Mouse (Mus musculus) urinary bladder, postnatal 14 days (tissue): Measurements from ENCODE around the gene Ep300.
"Not testable (repeated sequence)": the region's sequence is repeated elsewhere in the genome, so short reads cannot be mapped to it uniquely, and the experiment has no call there.

ENCODE experiments used
- DNase-seq: peaks from one replicate; pipeline ENCODE4 v3.0.0; 2021; ENCODE audit warnings: low spot score

Gene Ep300

DNA sequence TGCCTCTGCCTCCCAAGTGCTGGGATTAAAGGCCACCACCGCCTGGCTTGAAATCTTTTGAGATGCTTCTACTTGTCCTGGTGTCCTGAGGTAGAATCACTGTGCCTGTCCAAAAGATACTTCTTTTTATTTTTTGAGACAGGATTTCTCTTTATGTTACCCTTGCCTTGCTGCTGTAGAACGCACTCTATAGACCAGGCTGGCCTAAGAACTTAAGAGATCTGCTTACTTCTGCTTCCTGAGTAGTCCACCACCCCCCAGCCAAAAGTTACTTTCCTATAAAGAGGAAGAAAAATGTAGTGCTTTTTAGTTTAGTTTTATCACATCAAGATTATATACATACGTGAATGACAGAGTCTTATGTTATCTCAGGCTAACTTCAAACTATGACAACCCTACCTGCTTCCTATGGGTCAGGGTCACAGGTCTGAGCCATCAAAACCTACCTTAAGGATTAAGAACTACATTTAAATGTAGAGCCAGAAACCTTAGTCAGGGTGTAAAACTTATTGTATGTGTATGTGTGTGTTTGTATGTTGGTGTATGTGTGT lies 9.1 kb downstream of the Ep300 start:
- no peak for DNase-seq

DNA sequence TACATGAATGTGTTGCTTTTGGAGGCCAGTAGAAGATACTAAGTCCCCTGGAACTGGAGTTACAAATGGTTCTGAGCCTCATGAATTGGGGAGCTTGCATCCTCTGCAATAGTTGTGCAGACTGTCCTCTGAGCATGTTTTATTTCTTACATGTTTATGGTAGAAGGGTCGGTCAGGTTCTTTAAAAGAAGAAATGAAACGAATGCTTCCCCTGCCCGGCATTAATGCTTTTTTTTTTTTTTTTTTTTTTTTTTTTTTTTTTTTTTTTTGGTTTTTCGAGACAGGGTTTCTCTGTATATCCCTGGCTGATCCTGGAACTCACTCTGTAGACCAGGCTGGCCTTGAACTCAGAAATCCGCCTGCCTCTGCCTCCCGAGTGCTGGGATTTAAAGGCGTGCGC lies 13.6 kb downstream of the Ep300 start:
- DNase-seq, result not testable (repeated sequence)

DNA sequence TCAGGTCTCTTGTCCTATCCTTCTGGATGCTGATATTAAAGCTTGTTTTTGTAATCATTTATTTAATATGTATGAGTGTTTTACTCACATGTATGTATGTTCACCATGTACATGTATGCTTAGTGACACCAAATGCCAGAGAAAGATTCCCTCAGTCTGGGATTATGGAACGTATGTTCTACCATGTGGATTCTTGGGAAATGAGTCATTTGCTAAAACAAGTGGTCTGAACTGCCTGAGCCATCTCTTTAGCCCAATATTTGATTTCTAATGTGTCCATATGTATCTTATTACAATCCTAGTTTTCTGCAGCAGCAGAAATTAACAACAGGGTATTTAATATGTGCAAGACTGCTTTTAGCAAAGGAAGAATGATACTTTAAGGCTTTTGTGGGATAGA lies 20.1 kb downstream of the Ep300 start:
- no peak for DNase-seq

DNA sequence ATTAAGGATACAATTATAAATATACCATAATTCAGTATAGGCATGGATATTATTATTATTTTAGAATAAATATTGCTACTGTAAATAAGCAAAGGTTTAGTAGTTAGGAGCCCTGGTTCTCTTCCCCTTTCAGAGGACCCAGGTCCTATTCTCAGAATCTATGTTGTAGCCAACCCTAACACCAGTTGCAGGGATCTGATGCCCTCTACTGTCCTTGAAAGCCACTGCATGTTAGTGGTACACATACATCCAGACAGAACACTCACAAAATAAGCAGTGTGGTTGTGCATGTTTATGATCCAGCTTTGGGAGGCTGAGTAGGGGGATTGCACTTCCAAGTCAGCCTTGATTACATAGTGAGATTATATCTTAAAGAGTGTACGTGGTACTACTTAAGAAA lies 21.5 kb downstream of the Ep300 start:
- peak; percentile 6 for DNase-seq

DNA sequence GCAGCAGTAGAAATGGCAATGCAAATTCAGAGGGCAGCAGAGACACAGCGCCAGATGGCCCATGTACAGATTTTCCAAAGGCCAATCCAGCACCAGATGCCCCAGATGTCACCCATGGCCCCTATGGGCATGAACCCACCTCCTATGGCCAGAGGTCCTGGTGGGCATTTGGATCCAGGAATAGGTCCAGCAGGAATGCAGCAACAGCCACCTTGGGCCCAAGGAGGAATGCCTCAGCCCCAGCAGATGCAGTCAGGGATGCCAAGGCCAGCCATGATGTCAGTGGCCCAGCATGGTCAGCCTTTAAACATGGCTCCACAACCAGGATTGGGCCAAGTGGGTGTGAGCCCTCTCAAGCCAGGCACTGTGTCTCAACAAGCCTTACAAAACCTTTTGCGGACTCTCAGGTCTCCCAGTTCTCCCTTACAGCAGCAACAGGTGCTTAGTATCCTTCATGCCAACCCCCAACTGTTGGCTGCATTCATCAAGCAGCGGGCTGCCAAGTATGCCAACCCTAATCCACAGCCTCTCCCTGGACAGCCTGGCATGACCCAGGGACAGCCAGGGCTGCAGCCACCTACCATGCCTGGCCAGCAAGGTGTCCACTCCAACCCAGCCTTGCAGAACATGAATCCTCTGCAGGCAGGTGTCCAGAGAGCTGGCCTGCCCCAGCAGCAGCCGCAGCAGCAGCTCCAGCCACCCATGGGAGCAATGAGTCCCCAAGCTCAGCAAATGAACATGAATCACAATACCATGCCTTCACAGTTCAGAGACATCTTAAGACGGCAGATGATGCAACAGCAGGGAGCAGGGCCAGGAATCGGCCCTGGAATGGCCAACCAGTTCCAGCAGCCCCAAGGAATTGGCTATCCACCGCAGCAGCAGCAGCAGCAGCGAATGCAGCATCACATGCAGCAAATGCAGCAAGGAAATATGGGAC lies 64.6 kb downstream of the Ep300 start:
- DNase-seq, result no peak

DNA sequence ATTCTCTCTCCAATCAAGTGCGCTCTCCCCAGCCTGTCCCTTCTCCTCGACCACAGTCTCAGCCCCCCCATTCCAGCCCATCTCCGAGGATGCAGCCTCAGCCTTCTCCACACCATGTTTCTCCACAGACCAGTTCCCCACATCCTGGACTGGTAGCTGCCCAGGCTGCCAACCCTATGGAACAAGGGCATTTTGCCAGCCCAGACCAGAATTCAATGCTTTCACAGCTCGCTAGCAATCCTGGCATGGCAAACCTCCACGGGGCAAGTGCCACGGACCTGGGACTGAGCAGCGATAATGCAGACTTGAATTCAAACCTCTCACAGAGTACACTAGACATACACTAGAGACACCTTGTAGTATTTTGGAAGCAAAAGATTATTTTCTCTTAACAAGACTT lies 65.5 kb downstream of the Ep300 start:
- DNase-seq, result no peak

DNA sequence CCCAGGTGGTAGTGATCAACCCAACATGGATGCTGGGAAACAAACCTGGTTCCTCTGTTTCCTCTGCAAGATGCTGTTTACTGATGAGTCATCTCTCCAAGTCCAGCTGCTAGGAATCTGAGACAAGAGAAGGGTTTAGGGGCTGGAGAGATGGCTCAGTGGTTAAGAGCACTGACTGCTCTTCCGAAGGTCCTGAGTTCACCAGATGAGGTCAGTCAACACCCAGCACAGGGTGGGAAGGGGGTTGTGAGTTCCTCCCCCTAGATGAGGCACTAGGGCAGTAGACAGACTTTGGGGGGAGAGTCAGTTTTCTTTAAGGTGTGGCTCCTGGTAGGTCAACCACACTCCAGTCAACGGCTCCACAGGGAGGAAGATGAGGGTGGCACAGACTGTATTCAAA lies 76.5 kb downstream of the Ep300 start:
- no peak for DNase-seq

DNA sequence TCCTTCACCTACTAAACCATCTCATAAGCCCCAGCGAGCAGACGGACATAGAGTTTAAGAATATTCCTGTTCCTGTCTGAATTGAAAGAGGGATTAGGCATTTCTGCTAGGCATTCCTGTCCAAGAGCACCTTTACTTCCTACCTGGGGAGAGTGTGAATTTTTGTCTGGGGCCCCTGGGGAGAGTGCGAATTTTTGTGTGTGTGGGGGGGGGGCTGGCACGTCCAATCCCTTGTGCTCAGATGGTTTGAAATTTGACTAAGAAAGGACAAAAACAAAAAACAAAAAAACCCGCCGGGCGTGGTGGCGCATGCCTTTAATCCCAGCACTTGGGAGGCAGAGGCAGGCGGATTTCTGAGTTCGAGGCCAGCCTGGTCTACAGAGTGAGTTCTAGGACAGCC lies 78.1 kb downstream of the Ep300 start:
- no peak for DNase-seq

DNA sequence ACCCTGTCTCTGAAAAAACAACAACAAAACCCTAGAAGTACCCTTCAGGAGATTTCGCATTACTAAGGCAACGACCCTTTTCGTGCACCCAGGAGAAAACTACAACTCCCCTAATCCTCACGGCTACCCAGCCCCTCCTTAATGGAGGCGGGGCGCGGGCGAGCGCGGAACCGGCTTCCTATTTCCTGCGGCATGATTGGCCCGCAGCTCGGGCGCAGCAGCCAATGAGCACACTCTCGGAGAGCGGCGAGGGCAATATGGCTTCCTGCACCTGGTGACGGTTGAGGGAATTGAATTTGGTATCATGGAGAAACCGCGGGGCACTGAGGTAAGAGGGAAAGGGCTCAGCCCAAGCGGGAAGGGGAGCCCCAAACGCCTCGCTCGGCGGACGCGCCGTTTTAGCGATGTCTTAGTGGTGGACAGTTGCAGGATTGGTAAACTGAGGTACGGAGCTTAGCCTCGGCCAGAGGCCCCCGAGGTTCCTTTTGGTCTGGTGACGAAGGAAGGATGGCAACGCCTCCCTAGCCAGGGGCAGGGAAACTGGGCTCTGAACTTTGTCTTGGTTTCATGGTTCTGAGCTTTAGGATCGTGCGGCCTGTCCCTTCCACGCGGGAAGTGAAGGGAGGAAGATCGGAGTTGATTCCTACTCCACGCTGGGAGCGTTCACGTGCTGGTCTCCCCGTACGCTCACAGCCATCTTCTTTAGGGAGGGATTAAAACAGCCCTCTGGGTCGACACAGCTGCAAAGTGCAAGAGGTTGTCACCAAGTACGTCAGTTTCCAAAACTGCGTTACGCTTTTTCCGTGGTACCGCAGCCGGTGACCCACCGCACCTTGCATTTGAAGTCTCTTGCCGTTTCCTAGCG lies 78.8 kb downstream of the Ep300 start, which contains the start of gene L3mbtl2:
TSS of gene L3mbtl2 (plus strand) at position 193 of the 865 bp plus-strand sequence.
- peak; percentile 93 for DNase-seq

DNA sequence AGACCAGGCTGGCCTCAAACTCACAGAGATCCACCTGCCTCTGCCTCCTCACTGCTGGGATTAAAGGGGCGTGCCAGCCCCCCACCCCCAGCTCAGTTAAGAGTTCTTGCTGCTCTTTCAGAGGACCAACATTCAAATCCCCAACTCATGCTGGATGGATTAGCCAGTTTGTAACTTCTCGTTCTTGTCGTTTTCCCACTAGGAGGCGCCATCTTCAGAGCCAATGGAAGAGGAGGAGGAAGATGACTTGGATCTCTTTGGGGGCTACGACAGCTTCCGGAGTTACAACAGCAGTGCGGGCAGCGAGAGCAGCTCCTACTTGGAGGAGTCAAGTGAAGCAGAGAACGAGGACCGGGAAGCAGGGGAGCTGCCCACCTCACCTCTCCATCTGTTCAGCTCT lies 81.8 kb downstream of the Ep300 start:
- no peak for DNase-seq

DNA sequence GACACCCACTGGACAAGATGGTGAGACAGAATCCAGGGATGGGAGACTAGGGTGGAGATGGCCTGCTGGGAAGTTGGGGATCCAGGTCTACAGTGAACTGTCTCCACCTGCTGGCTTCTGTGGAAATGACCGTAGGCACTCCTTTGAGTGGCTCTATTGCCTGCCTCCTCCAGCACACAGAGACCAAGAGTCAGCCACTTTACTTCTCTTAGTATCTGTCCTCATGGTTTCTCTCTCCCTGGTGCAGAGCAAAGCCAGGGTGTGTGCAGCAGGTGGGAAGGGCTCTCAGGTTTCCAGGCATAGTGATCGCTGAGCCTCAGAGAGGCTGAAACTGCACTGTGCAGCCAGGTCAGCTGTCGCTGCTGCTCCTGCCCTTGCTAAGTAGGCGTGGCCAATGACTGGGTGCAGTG lies 85.1 kb downstream of the Ep300 start:
- DNase-seq, result peak; percentile 44

DNA sequence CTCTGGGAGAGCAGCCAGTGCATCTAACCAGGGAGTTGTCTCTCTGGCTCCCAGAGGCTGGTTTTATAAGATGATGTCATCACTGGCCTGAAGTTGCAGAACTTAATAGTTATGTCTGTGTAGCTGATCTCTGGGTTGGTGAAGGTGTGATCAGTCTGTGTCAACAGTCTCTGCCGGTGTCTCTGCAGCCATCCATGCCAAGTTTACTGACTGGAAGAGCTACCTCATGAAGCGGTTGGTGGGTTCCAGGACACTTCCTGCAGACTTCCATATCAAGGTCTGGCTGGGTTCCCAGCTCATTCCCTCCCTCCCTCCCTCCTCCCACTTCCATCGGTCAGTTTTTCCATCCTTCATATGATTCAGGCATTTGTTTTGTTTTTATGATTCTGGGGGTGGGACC lies 91.5 kb downstream of the Ep300 start:
- no peak for DNase-seq

DNA sequence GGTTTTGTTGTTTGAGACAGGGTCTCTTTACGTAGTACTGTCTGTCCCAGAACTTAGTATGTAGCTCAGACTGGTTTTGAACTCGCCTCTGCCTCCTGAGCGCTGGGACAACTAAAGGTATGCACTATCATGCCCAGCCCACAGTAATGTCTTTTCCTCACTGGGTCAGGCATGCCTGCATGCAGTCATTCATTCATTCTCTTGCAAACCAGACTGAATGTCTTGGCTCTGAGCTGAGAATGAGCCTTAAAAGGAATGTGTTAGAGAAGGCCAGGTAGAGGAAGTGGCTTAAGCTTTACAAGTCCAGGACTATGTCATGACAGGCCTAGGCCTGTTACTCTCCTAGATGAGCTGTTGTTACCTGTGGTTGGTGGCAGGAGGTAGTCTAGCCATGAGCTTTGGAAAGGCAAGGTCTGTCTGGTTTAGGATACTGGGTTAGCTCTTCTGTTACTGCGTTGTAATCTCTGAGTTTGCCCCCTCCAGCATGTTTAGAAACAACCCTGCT lies 95.2 kb downstream of the Ep300 start:
- no peak for DNase-seq

DNA sequence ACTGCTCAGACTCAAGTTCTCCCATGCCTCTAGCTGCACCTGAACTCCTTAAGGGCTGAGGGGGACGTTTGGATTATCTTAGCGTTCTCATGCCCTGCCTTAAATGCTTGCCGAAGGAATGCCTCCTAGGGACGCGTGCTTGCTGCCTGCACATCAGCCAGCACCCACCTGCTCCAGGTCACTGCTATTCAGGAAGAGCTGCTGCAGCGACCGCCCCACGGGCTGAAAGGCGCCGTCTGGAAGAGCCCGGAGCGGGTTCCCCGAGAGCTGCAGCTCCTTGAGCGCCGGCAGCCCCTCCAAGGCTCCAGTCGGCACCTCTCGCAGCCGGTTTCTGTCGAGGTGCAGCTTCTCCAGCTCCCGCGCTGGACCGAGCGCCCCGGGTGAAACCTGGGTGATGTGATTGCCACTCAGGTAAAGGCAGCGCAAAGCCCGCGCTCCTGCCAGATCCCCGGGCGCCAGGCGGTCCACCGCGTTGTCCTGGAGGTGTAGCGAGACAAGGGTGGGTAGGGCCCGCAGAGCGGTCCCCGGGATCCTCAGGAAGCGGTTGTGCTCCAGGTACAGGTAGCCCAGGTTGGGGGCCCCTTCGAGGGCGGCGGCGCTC lies 108.3 kb downstream of the Ep300 start:
- DNase-seq, result no peak

DNA sequence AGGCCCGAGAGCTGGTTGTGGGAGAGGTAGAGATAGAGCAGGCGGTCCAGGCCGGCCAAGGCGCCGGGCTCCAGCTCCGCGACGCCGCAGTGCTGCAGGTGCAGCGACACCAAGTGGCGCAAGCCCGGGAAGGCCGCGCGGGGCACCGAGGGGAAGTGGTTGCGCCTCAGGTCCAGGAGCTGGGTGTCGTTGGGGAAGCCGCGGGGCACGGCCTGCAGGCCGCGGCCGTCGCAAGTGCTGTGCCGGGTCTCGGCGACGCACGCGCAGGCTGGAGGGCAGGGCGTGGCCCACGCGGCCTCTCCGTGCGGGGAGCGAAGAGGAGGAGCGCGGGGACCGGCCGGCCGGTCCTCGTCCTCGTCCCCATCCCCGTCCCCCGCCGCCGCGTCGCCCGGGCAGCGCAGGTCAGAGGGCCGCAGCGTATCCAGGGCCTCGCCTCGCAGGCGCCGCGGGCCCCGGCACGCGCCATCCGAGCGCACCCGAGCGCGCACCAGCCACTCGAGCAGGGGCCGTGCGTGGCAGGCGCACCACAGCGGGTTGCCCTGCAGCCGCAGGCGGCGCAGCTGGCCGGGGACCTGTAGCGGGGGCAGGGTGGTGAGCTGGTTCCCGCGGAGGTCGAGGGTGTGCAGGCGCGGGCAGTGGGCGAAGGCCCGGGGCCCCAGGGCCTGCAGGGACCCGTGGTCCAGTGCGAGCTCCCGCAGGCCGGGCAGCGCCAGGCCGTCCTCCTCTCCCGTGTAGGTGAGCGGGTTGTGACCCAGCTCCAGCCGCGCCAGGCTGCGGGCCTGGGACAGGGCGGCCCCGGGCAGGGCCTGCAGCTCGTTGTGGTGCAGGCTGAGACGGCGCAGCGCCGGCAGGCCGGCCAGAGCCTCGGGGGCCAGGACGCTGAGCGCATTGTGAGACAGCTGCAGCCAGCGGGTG lies 109.1 kb downstream of the Ep300 start:
- peak; percentile 84 for DNase-seq

DNA sequence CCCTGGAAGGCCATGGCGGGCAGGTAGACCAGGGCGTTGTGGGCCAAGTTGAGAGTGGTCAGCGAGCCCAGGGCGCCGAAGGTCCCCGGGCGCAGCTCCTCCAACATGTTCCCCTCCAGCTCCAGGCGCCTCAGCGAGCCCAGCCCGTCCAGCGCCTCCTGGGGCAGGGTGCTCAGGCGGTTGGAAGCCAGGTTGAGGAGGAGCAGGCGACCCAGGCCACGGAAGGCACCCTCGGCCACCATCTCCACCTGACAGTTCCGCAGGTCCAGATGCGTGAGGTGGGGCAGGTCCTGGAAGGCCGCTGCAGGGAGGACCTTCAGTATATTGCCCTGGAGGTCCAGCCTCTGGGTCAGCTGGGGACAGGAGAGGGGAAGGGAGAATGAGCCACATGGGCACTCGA lies 109.7 kb downstream of the Ep300 start:
- DNase-seq, result no peak

DNA sequence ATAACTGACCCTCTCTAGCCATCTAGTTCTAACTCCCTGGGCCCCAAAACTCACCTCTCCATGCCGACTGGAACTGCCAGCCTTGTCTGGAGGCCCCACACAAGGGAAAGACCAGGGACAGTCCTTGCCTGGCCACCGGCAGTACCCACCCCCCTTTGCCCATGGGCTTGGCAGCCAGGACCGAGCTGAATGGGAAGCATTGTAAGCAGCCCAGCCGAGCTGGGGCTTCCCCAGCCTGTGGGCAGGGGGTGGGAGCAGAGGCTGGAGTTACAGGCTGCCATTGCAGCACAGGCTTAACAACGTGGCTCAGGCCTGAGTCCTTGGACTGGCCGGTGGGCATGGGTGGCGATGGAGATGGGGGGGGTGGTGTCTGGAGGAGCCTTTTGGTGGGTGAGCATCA lies 112.0 kb downstream of the Ep300 start, which contains the start of gene Chadl:
TSS of gene Chadl (minus strand) at position 113 of the 400 bp plus-strand sequence.
- no peak for DNase-seq

DNA sequence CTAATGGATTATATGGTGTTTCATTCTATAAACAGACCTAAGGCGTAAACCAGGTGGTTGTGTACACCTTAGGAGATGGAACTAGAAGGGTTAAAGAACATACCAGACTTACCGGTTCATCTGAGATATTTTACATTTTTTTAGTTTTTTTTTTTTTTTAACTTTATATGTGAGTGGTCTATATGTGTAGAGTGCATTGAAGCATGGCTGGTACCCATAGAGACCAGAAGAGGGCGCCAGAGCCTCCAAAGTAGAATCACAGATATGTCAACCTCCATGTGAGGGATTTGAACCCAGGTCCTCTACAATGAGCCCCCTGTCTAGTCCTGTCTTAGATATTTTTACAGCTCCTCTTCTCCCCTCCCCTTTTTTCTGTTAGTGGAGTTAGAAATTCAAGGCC lies 112.7 kb downstream of the Ep300 start:
- DNase-seq, result no peak

DNA sequence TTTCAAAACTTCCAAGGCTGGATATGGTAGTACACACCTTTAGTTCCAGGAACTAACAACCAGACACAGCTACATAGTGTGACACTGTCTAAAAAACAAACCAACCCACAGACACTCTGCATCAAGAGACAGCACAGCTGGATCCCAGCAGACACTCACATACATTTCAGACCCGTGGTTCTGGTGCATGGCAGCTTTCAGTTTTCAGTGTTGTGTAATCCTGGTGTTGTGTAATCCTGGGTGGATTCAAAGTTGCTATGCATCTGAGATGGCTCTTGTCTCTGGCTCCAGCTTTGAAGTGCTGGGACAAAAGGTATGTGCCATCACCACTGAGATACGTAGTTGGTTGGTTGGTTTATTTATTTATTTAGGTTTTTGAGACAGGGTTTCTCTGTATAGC lies 113.4 kb downstream of the Ep300 start:
- DNase-seq, result no peak

DNA sequence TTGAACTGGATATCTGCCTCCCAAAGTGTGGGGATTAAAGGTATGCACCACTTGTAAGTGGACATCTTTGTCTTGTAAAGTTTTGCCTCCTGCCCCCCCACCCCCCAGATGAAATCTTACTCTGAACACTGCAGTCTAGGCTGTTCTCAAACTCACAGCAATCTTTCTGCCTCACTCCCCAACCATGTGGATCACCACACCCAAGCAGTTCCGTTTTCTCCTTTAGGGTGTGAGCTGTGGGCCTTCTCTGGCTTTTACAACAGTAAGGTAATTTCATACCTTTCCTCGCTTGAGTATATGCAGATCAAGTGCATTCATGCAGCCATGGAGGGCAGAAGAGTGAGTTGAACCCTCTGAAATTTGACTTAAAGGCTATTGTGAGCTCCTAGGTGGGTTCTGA lies 115.0 kb downstream of the Ep300 start:
- no peak for DNase-seq

DNA sequence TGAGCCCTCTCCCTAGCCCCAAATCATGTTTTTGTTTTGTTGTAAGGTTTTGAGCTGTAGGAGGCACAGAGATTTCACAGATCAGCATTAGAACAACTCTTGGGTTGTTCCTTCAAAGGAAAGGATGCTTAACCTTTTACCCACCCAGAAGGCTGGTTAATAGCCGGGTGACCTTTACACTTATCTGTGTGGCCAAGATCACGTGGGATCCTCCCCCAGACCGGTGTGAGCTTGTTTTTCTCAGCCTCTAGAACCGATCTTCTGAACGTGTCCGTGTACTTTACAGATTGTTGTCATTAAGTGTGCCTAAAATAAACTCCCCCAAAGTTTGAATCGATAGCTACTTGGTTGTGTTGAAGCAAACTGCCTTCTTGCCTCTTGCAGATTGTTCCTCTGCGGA lies 115.5 kb downstream of the Ep300 start:
- DNase-seq, result no peak
